Mouse (Mus musculus): Measurements from ENCODE around the gene Babam2. TPM values are rescaled to one million over a fixed set of nuclear protein-coding genes. Genes with fewer than 3 reads are reported as not detected.

The Babam2 gene
- total and polyA plus RNA-seq, 3 experiments, result 44.6 to 214 (median 65.0) TPM

- H3K4me1 ChIP-seq (ENCODE audit: insufficient read depth, low read depth, low read length), result peaks cover 7% of the 10 kb centered on the region
- no peak for ATAC-seq (ENCODE audit: extremely low read depth, insufficient number of reproducible peaks, low FRiP score, poor library complexity, severe bottlenecking)
Observed at GRCm38 (mm10) chr5:31862753-31863468, 165.4 kb downstream of the Babam2 start.

DNA sequence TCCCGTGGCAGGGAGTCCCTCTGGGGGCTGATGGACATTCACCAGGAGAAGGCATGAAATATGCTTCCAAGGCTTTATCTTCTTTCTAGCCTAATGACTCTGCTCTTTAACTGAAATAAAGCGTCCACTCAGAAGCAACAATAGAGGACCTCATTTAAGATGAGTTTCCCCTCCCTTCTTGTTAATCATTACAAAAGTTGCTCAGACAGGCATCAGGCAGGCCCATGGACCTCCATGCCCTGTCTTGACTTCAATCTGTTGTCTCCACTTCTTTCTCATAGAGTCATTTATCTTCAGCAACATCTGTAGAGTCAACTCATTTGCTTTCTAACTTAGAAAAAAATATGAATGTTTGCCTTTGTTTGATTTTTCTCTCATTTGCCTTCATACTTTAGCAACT lies 166.6 kb downstream of the Babam2 start:
- peaks cover 6% of the 10 kb centered on the region for H3K36me3 ChIP-seq (replicated peaks)
- H3K27me3 ChIP-seq (ENCODE audit: insufficient read depth, low read length), result no peaks in the 10 kb centered on the region
- ATAC-seq (ENCODE audit: extremely low read depth, insufficient number of reproducible peaks, low FRiP score, poor library complexity, severe bottlenecking) (no peak), DNase-seq (ENCODE audit: low spot score) (no peak)
- no peak overlapping the region for H3K4me3 ChIP-seq (ENCODE audit: low read depth, low read length)
- TF ChIP-seq GATA1 (IDR thresholded peaks at IDR 0.05; ENCODE audit: borderline replicate concordance, low read length), result no peak
- no peak for TF ChIP-seq TAL1 (conservative IDR thresholded peaks at IDR 0.05; ENCODE audit: low read depth, low read length)
- no peak for TF ChIP-seq GATA2 (IDR thresholded peaks at IDR 0.05; ENCODE audit: borderline replicate concordance, low read depth, low read length)
- no peak for TF ChIP-seq CTCF (IDR thresholded peaks at IDR 0.05; ENCODE audit: low read depth, low read length)
- TF ChIP-seq POLR2AphosphoS5 (IDR thresholded peaks at IDR 0.05; ENCODE audit: insufficient replicate concordance, low read depth, low read length), result no peak
- H3K4me1 ChIP-seq (ENCODE audit: insufficient read depth, low read depth, low read length), result peaks cover 7% of the 10 kb centered on the region
- no peaks in the 10 kb centered on the region for H3K9me3 ChIP-seq (replicated peaks)

More at GRCm38 (mm10) chr5:31862753-31863468, 165.4 kb downstream of the Babam2 start:
- no peak for DNase-seq (ENCODE audit: low spot score)
- no peaks in the 10 kb centered on the region for H3K27me3 ChIP-seq (ENCODE audit: insufficient read depth, low read length)
- H3K9me3 ChIP-seq (replicated peaks), result no peaks in the 10 kb centered on the region
- no peak overlapping the region for H3K4me3 ChIP-seq (ENCODE audit: low read depth, low read length)
- TF ChIP-seq TAL1 (conservative IDR thresholded peaks at IDR 0.05; ENCODE audit: low read depth, low read length) (no peak), POLR2AphosphoS5 (IDR thresholded peaks at IDR 0.05; ENCODE audit: insufficient replicate concordance, low read depth, low read length) (no peak), GATA1 (IDR thresholded peaks at IDR 0.05; ENCODE audit: borderline replicate concordance, low read length) (no peak), CTCF (IDR thresholded peaks at IDR 0.05; ENCODE audit: low read depth, low read length) (no peak), GATA2 (IDR thresholded peaks at IDR 0.05; ENCODE audit: borderline replicate concordance, low read depth, low read length) (no peak)
- H3K36me3 ChIP-seq (replicated peaks), result peaks cover 8% of the 10 kb centered on the region

DNA sequence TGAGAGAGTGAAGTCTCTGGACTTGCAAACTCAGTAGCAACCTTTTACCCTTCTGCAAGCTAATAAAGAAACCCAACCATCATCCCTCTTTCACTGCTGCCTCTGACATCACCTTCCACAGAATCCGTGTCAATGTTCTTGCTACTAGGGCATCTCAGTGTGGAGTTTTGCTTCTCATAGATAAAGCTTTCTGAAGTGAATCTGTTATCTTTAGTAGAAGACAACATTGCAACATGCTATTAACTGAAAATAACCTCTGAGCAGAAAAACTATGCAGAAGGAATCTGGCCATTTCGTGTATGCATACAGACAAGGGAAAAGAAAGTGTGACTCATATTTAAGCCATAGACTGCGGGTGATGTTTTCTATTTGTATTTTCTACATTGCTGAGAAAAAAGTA lies 168.6 kb downstream of the Babam2 start:
- no peak overlapping the region for H3K4me3 ChIP-seq (ENCODE audit: low read depth, low read length)
- ATAC-seq (ENCODE audit: extremely low read depth, insufficient number of reproducible peaks, low FRiP score, poor library complexity, severe bottlenecking), result no peak
- H3K27me3 ChIP-seq (ENCODE audit: insufficient read depth, low read length), result no peaks in the 10 kb centered on the region
- no peaks in the 10 kb centered on the region for H3K9me3 ChIP-seq (replicated peaks)
- peaks cover 5% of the 10 kb centered on the region for H3K36me3 ChIP-seq (replicated peaks)
- DNase-seq (ENCODE audit: low spot score), result no peak
- peaks cover 3% of the 10 kb centered on the region for H3K4me1 ChIP-seq (ENCODE audit: insufficient read depth, low read depth, low read length)
- TF ChIP-seq CTCF (IDR thresholded peaks at IDR 0.05; ENCODE audit: low read depth, low read length), result no peak
- no peak for TF ChIP-seq GATA2 (IDR thresholded peaks at IDR 0.05; ENCODE audit: borderline replicate concordance, low read depth, low read length)
- no peak for TF ChIP-seq GATA1 (IDR thresholded peaks at IDR 0.05; ENCODE audit: borderline replicate concordance, low read length)
- no peak for TF ChIP-seq POLR2AphosphoS5 (IDR thresholded peaks at IDR 0.05; ENCODE audit: insufficient replicate concordance, low read depth, low read length)
- no peak for TF ChIP-seq TAL1 (conservative IDR thresholded peaks at IDR 0.05; ENCODE audit: low read depth, low read length)

DNA sequence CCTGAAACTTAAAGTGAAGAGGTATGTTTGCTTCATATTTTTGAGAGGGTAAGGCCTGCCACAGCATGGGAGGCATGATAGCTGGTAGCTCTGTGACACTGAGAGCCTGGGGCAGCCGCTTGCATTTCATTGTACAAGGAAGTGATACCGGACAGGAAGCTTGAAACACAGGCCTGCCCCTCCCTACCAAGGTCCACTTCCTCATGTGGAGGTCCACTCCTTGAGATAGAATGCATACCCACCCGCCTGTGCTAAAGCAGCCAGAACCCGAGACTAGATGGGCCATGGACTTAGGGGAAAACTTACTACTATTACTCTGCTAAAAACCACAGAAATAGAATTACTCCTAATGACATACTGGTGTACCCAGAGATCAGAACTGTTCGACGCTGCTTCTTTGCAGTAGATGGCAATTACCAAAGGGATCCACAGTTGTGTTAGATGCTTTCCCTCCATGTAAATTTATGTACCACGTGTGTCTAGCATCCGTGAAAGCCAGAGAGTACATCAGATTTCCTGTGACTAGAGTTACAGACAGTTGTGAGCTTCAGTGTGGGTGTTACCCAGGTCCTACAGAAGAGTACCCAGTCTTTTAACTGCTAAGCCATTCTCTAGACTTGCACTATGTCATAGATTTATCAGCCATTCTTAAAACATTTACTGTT lies 173.5 kb downstream of the Babam2 start:
- DNase-seq (ENCODE audit: low spot score), result no peak
- TF ChIP-seq GATA2 (IDR thresholded peaks at IDR 0.05; ENCODE audit: borderline replicate concordance, low read depth, low read length) (no peak), GATA1 (IDR thresholded peaks at IDR 0.05; ENCODE audit: borderline replicate concordance, low read length) (no peak), POLR2AphosphoS5 (IDR thresholded peaks at IDR 0.05; ENCODE audit: insufficient replicate concordance, low read depth, low read length) (no peak), CTCF (IDR thresholded peaks at IDR 0.05; ENCODE audit: low read depth, low read length) (no peak), TAL1 (conservative IDR thresholded peaks at IDR 0.05; ENCODE audit: low read depth, low read length) (no peak)
- Histone ChIP-seq H3K9me3 (replicated peaks) (no peaks in the 10 kb centered on the region), H3K27me3 (ENCODE audit: insufficient read depth, low read length) (no peaks in the 10 kb centered on the region), H3K4me3 (ENCODE audit: low read depth, low read length) (no peak overlapping the region), H3K4me1 (ENCODE audit: insufficient read depth, low read depth, low read length) (no peaks in the 10 kb centered on the region), H3K36me3 (replicated peaks) (peaks cover 2% of the 10 kb centered on the region)
- no peak for ATAC-seq (ENCODE audit: extremely low read depth, insufficient number of reproducible peaks, low FRiP score, poor library complexity, severe bottlenecking)

DNA sequence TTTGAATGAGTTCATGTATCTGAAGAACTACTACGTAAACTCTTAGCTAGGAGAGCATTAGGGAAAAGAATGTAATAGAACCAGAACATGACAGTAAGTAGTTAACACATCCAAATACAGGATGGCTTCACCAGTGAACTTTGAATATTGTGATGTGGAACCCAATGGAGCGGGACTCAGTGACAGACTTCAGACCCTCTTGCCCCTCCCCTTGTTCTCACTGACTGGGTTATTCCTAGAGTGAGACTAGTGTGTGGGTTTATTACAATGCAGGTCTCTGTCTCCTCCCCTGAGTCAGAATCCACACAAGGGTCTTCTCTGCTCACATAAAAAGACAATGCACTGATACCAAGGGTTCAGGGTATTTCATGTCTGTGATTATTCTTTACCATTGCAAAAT lies 175.8 kb downstream of the Babam2 start:
- no peak for DNase-seq (ENCODE audit: low spot score)
- no peak for TF ChIP-seq POLR2AphosphoS5 (IDR thresholded peaks at IDR 0.05; ENCODE audit: insufficient replicate concordance, low read depth, low read length)
- no peak for TF ChIP-seq GATA2 (IDR thresholded peaks at IDR 0.05; ENCODE audit: borderline replicate concordance, low read depth, low read length)
- no peak for TF ChIP-seq TAL1 (conservative IDR thresholded peaks at IDR 0.05; ENCODE audit: low read depth, low read length)
- no peak for TF ChIP-seq GATA1 (IDR thresholded peaks at IDR 0.05; ENCODE audit: borderline replicate concordance, low read length)
- TF ChIP-seq CTCF (IDR thresholded peaks at IDR 0.05; ENCODE audit: low read depth, low read length), result no peak
- H3K27me3 ChIP-seq (ENCODE audit: insufficient read depth, low read length), result no peaks in the 10 kb centered on the region
- no peaks in the 10 kb centered on the region for H3K4me1 ChIP-seq (ENCODE audit: insufficient read depth, low read depth, low read length)
- H3K4me3 ChIP-seq (ENCODE audit: low read depth, low read length), result no peak overlapping the region
- peaks cover 2% of the 10 kb centered on the region for H3K36me3 ChIP-seq (replicated peaks)
- H3K9me3 ChIP-seq (replicated peaks), result no peaks in the 10 kb centered on the region
- ATAC-seq (ENCODE audit: extremely low read depth, insufficient number of reproducible peaks, low FRiP score, poor library complexity, severe bottlenecking), result no peak

DNA sequence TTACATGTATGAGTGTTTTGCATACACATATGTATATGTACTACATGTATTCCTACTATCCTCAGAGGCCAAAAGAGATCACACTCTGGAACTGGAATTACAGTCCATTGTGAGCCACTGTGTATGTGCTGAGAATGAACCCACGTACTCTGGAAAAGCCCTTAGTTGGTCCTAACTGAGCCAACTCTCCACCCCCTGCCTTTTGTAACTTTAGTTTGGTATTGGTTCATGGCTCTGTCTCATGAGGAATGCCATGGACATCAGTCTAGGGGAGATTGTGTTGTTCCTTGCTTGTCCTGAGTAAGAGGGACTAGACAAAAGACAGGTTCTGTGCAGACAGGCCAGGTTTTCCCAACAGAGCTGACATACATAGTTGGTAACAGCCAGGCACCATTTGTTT lies 177.1 kb downstream of the Babam2 start:
- Histone ChIP-seq H3K9me3 (replicated peaks) (no peaks in the 10 kb centered on the region), H3K4me3 (ENCODE audit: low read depth, low read length) (no peak overlapping the region), H3K36me3 (replicated peaks) (peaks cover 2% of the 10 kb centered on the region), H3K4me1 (ENCODE audit: insufficient read depth, low read depth, low read length) (no peaks in the 10 kb centered on the region), H3K27me3 (ENCODE audit: insufficient read depth, low read length) (no peaks in the 10 kb centered on the region)
- ATAC-seq (ENCODE audit: extremely low read depth, insufficient number of reproducible peaks, low FRiP score, poor library complexity, severe bottlenecking) (no peak), DNase-seq (ENCODE audit: low spot score) (no peak)
- TF ChIP-seq GATA2 (IDR thresholded peaks at IDR 0.05; ENCODE audit: borderline replicate concordance, low read depth, low read length) (no peak), GATA1 (IDR thresholded peaks at IDR 0.05; ENCODE audit: borderline replicate concordance, low read length) (no peak), POLR2AphosphoS5 (IDR thresholded peaks at IDR 0.05; ENCODE audit: insufficient replicate concordance, low read depth, low read length) (no peak), TAL1 (conservative IDR thresholded peaks at IDR 0.05; ENCODE audit: low read depth, low read length) (no peak), CTCF (IDR thresholded peaks at IDR 0.05; ENCODE audit: low read depth, low read length) (no peak)
